In genomic region chr1:144406387-144407383, GRCm38 (mm10) we compare ENCODE assay signal across 9 mouse cellular contexts.
DNase-seq lines count a peak whose midpoint lies in the region; ATAC-seq lines count a peak whose summit lies in the region.
"Had no signal": no experiment of that assay in that cellular context is flagged by ENCODE, and none has a peak within 500 bp of the region (broad histone marks: within the 10 kb centered on the region; RNA-seq: fewer than 3 reads in every experiment).

No protein-coding gene starts in this region.

- no peaks in the 10 kb centered on the region for H3K27me3 ChIP-seq in forebrain, embryonic 11.5 days (ENCODE audit: control insufficient read depth, insufficient read depth, low read length)
- H3K27me3 ChIP-seq in hindbrain, embryonic 11.5 days (ENCODE audit: control insufficient read depth, insufficient read depth, low read length) = no peaks in the 10 kb centered on the region
- H3K27me3 ChIP-seq: liver, embryonic 15.5 days had no signal

- ATAC-seq in forebrain, embryonic 11.5 days (replicated peaks; ENCODE audit: low FRiP score) = peak; percentile 92
- ATAC-seq in hindbrain, embryonic 11.5 days (ENCODE audit: low FRiP score) = peak; percentile 88

- no peak overlapping the region for H3K9ac ChIP-seq in forebrain, embryonic 11.5 days (ENCODE audit: low read length)
- no peak overlapping the region for H3K9ac ChIP-seq in hindbrain, embryonic 11.5 days (ENCODE audit: low read depth, low read length)
- H3K9ac ChIP-seq: liver, embryonic 15.5 days had no signal

- WGBS in forebrain, embryonic 11.5 days = 35% methylated on average over 14 of the region's 15 CpGs
- 37% methylated on average over 15 of the region's 15 CpGs for WGBS in hindbrain, embryonic 11.5 days

- no peaks in the 10 kb centered on the region for H3K36me3 ChIP-seq in forebrain, embryonic 11.5 days (ENCODE audit: control insufficient read depth, insufficient read depth, low read length)
- no peaks in the 10 kb centered on the region for H3K36me3 ChIP-seq in hindbrain, embryonic 11.5 days (ENCODE audit: control insufficient read depth, insufficient read depth, low read length)
- H3K36me3 ChIP-seq: liver, embryonic 15.5 days had no signal

- H3K4me1 ChIP-seq in forebrain, embryonic 11.5 days (replicated peaks; ENCODE audit: control insufficient read depth, insufficient read depth, low read length) = no peaks in the 10 kb centered on the region
- no peaks in the 10 kb centered on the region for H3K4me1 ChIP-seq in hindbrain, embryonic 11.5 days (replicated peaks; ENCODE audit: control insufficient read depth, insufficient read depth, low read length)
- H3K4me1 ChIP-seq: liver, embryonic 15.5 days had no signal

- H3K9me3 ChIP-seq in forebrain, embryonic 11.5 days (ENCODE audit: control insufficient read depth, low read length) = no peaks in the 10 kb centered on the region
- H3K9me3 ChIP-seq in hindbrain, embryonic 11.5 days (ENCODE audit: control insufficient read depth, low read length) = no peaks in the 10 kb centered on the region
- H3K9me3 ChIP-seq: liver, embryonic 15.5 days had no signal

- peak; percentile 79 for DNase-seq in ES-CJ7 (ENCODE audit: low read depth, low spot score)
- peak; percentile 15 for DNase-seq in c-Kit-negative CD71-positive TER-119-positive erythroid progenitor cells, embryonic 14.5 days (ENCODE audit: low read depth, low spot score)
- DNase-seq in forebrain, embryonic 11.5 days (ENCODE audit: low spot score) = peak; percentile 89
- DNase-seq in hindbrain, embryonic 11.5 days (ENCODE audit: low spot score) = peak; percentile 89
- peak; percentile 70 for DNase-seq in layer of hippocampus, adult 9-10 months (ENCODE audit: low spot score)
- peak; percentile 76 for DNase-seq in lung, postnatal 10 days
- DNase-seq in ovary, postnatal 36 days (ENCODE audit: low spot score) = peak; percentile 75
- DNase-seq in thymus, postnatal 10 days (ENCODE audit: low spot score in 2 of 2) = peak; percentile 16 to 65

- H3K27ac ChIP-seq in forebrain, embryonic 11.5 days (ENCODE audit: low read depth, low read length) = no peak overlapping the region
- H3K27ac ChIP-seq in hindbrain, embryonic 11.5 days (ENCODE audit: low read depth, low read length) = no peak overlapping the region
- H3K27ac ChIP-seq: liver, embryonic 15.5 days had no signal

- H3K4me3 ChIP-seq in forebrain, embryonic 11.5 days (ENCODE audit: low read depth, low read length) = no peak overlapping the region
- no peak overlapping the region for H3K4me3 ChIP-seq in hindbrain, embryonic 11.5 days (ENCODE audit: low read depth, low read length)
- H3K4me3 ChIP-seq: liver, embryonic 15.5 days had no signal

- no peak overlapping the region for H3K4me2 ChIP-seq in forebrain, embryonic 11.5 days (ENCODE audit: low read depth, low read length, severe bottlenecking)
- H3K4me2 ChIP-seq in hindbrain, embryonic 11.5 days (replicated peaks; ENCODE audit: low read depth, low read length) = no peak overlapping the region
- H3K4me2 ChIP-seq: liver, embryonic 15.5 days had no signal

Comparison
In these comparisons a context has a peak if more than half of its experiments do, and no peak if none do; other contexts are left out.
1. DNase-seq: peak in every context shown above with its lines; median percentile 89 in forebrain, embryonic 11.5 days; 89 in hindbrain, embryonic 11.5 days; 79 in ES-CJ7; 76 in lung, postnatal 10 days; 75 in ovary, postnatal 36 days; 70 in layer of hippocampus, adult 9-10 months; 40 in thymus, postnatal 10 days; 15 in c-Kit-negative CD71-positive TER-119-positive erythroid progenitor cells, embryonic 14.5 days.